Mouse (Mus musculus): ENCODE results near the gene Brd2. TPM values are rescaled to one million over a fixed set of nuclear protein-coding genes. Genes with fewer than 3 reads are reported as not detected.

The Brd2 gene
- polyA plus RNA-seq, 1 experiment from 2014 or later = 129 TPM

- Histone ChIP-seq H3K4me3 (replicated peaks) (no peak overlapping the region), H3K27ac (peak overlapping the region; percentile 59; the same call in 1 of the 2 replicates), H3K9me3 (0 out of 2 replicates have a peak, but pooled peaks cover 4% of the 10 kb centered on the region), H3K27me3 (no peaks in the 10 kb centered on the region), H3K4me1 (replicated peaks) (peaks cover 11% of the 10 kb centered on the region), H3K36me3 (peaks cover 66% of the 10 kb centered on the region), H3K4me2 (no peak overlapping the region), H3K9ac (replicated peaks) (no peak overlapping the region)
- 68% methylated on average over 3 of the region's 3 CpGs for WGBS
- ATAC-seq (ENCODE audit: insufficient number of reproducible peaks, insufficient read depth, low FRiP score, low TSS enrichment, low read depth) = no peak
These were observed 12.6 kb downstream of the Brd2 start for GRCm38 (mm10) chr17:34109806-34110195.

- 0 out of 2 replicates have a peak, but pooled peaks cover 5% of the 10 kb centered on the region for H3K9me3 ChIP-seq
- no peak overlapping the region for H3K4me2 ChIP-seq
- ATAC-seq (ENCODE audit: insufficient number of reproducible peaks, insufficient read depth, low FRiP score, low TSS enrichment, low read depth) = no peak
- H3K27ac ChIP-seq = peak overlapping the region; percentile 59; the same call in 1 of the 2 replicates
- H3K27me3 ChIP-seq = no peaks in the 10 kb centered on the region
- peaks cover 60% of the 10 kb centered on the region for H3K36me3 ChIP-seq
- 0 out of 2 replicates have a peak, but pooled peaks cover 5% of the 10 kb centered on the region for H3K4me1 ChIP-seq (replicated peaks)
- no peak overlapping the region for H3K4me3 ChIP-seq (replicated peaks)
- 81% methylated on average over 14 of the region's 14 CpGs for WGBS
- H3K9ac ChIP-seq (replicated peaks) = no peak overlapping the region
These were observed 13.2 kb downstream of the Brd2 start for GRCm38 (mm10) chr17:34109038-34109805.

- ATAC-seq (ENCODE audit: insufficient number of reproducible peaks, insufficient read depth, low FRiP score, low TSS enrichment, low read depth) = no peak
- Histone ChIP-seq H3K4me1 (replicated peaks) (0 out of 2 replicates have a peak, but pooled peaks cover 3% of the 10 kb centered on the region), H3K4me3 (replicated peaks) (no peak overlapping the region), H3K27me3 (no peaks in the 10 kb centered on the region), H3K9me3 (0 out of 2 replicates have a peak, but pooled peaks cover 5% of the 10 kb centered on the region), H3K27ac (no peak overlapping the region), H3K36me3 (peaks cover 52% of the 10 kb centered on the region), H3K9ac (replicated peaks) (no peak overlapping the region), H3K4me2 (no peak overlapping the region)
- WGBS = 84% methylated on average over 6 of the region's 6 CpGs
These were observed 14.0 kb downstream of the Brd2 start for GRCm38 (mm10) chr17:34108460-34108859.

GRCm38 (mm10) chr17:34107109-34107867, 15.1 kb downstream of the Brd2 start:
- no peaks in the 10 kb centered on the region for H3K27me3 ChIP-seq
- 0 out of 2 replicates have a peak, but pooled peaks cover 3% of the 10 kb centered on the region for H3K4me1 ChIP-seq (replicated peaks)
- H3K4me3 ChIP-seq (replicated peaks) = no peak overlapping the region
- no peak overlapping the region for H3K9ac ChIP-seq (replicated peaks)
- peaks cover 41% of the 10 kb centered on the region for H3K36me3 ChIP-seq
- ATAC-seq (ENCODE audit: insufficient number of reproducible peaks, insufficient read depth, low FRiP score, low TSS enrichment, low read depth) = no peak
- no peak overlapping the region for H3K4me2 ChIP-seq
- WGBS = 81% methylated on average over 7 of the region's 7 CpGs
- H3K27ac ChIP-seq = no peak overlapping the region
- H3K9me3 ChIP-seq = 0 out of 2 replicates have a peak, but pooled peaks cover 5% of the 10 kb centered on the region

- Histone ChIP-seq H3K9ac (replicated peaks) (no peak overlapping the region), H3K9me3 (0 out of 2 replicates have a peak, but pooled peaks cover 5% of the 10 kb centered on the region), H3K4me2 (no peak overlapping the region), H3K4me1 (replicated peaks) (0 out of 2 replicates have a peak, but pooled peaks cover 5% of the 10 kb centered on the region), H3K36me3 (peaks cover 33% of the 10 kb centered on the region), H3K27ac (no peak overlapping the region), H3K4me3 (replicated peaks) (no peak overlapping the region), H3K27me3 (no peaks in the 10 kb centered on the region)
- ATAC-seq (ENCODE audit: insufficient number of reproducible peaks, insufficient read depth, low FRiP score, low TSS enrichment, low read depth) = no peak
- WGBS = 86% methylated on average over 7 of the region's 7 CpGs
These were observed 15.9 kb downstream of the Brd2 start for GRCm38 (mm10) chr17:34106555-34106954.

- no peak for ATAC-seq (ENCODE audit: insufficient number of reproducible peaks, insufficient read depth, low FRiP score, low TSS enrichment, low read depth)
These were observed 17.6 kb downstream of the Brd2 start for GRCm38 (mm10) chr17:34104804-34105203.

GRCm38 (mm10) chr17:34102831-34103230, 19.6 kb downstream of the Brd2 start:
- H3K4me2 ChIP-seq = no peak overlapping the region
- no peak overlapping the region for H3K27ac ChIP-seq
- peaks cover 5% of the 10 kb centered on the region; the same call in 1 of the 2 replicates for H3K36me3 ChIP-seq
- no peak overlapping the region for H3K4me3 ChIP-seq (replicated peaks)
- peaks cover 22% of the 10 kb centered on the region for H3K4me1 ChIP-seq (replicated peaks)
- no peak for ATAC-seq (ENCODE audit: insufficient number of reproducible peaks, insufficient read depth, low FRiP score, low TSS enrichment, low read depth)
- H3K9ac ChIP-seq (replicated peaks) = no peak overlapping the region
- H3K27me3 ChIP-seq = 0 out of 2 replicates have a peak, but pooled peaks cover 7% of the 10 kb centered on the region
- WGBS = 79% methylated on average over 6 of the region's 6 CpGs
- 0 out of 2 replicates have a peak, but pooled peaks cover 5% of the 10 kb centered on the region for H3K9me3 ChIP-seq

More at GRCm38 (mm10) chr17:34104804-34105203, 17.6 kb downstream of the Brd2 start:
- H3K9ac ChIP-seq (replicated peaks) = no peak overlapping the region
- no peak overlapping the region for H3K4me3 ChIP-seq (replicated peaks)
- peaks cover 16% of the 10 kb centered on the region; the same call in 1 of the 2 replicates for H3K36me3 ChIP-seq
- no peak overlapping the region for H3K27ac ChIP-seq
- H3K4me2 ChIP-seq = no peak overlapping the region
- peaks cover 11% of the 10 kb centered on the region for H3K4me1 ChIP-seq (replicated peaks)
- 0 out of 2 replicates have a peak, but pooled peaks cover 5% of the 10 kb centered on the region for H3K9me3 ChIP-seq
- H3K27me3 ChIP-seq = 0 out of 2 replicates have a peak, but pooled peaks cover 7% of the 10 kb centered on the region
- 89% methylated on average over 9 of the region's 9 CpGs for WGBS

GRCm38 (mm10) chr17:34101604-34102032, 20.8 kb downstream of the Brd2 start:
- Histone ChIP-seq H3K9me3 (0 out of 2 replicates have a peak, but pooled peaks cover 5% of the 10 kb centered on the region), H3K9ac (replicated peaks) (no peak overlapping the region), H3K36me3 (no peaks in the 10 kb centered on the region), H3K4me3 (replicated peaks) (no peak overlapping the region), H3K27ac (no peak overlapping the region), H3K27me3 (peaks cover 7% of the 10 kb centered on the region; the same call in 1 of the 2 replicates), H3K4me2 (peak overlapping the region; percentile 32; the same call in 1 of the 2 replicates), H3K4me1 (replicated peaks) (peaks cover 22% of the 10 kb centered on the region)
- WGBS = 8% methylated on average over 12 of the region's 12 CpGs
- ATAC-seq (ENCODE audit: insufficient number of reproducible peaks, insufficient read depth, low FRiP score, low TSS enrichment, low read depth) = no peak; the same call in 1 of the 2 replicates

- Histone ChIP-seq H3K9me3 (0 out of 2 replicates have a peak, but pooled peaks cover 5% of the 10 kb centered on the region), H3K36me3 (no peaks in the 10 kb centered on the region), H3K4me1 (replicated peaks) (peaks cover 22% of the 10 kb centered on the region), H3K9ac (replicated peaks) (no peak overlapping the region), H3K27ac (no peak overlapping the region), H3K27me3 (peaks cover 7% of the 10 kb centered on the region; the same call in 1 of the 2 replicates), H3K4me3 (replicated peaks) (no peak overlapping the region), H3K4me2 (no peak overlapping the region)
- ATAC-seq (ENCODE audit: insufficient number of reproducible peaks, insufficient read depth, low FRiP score, low TSS enrichment, low read depth) = no peak
- WGBS = 36% methylated on average over 5 of the region's 5 CpGs
These were observed 21.2 kb downstream of the Brd2 start for GRCm38 (mm10) chr17:34101185-34101584.

GRCm38 (mm10) chr17:34099531-34099930, 22.9 kb downstream of the Brd2 start:
- ATAC-seq (ENCODE audit: insufficient number of reproducible peaks, insufficient read depth, low FRiP score, low TSS enrichment, low read depth) = no peak
- WGBS = 34% methylated on average over 5 of the region's 5 CpGs
- Histone ChIP-seq H3K4me1 (replicated peaks) (peaks cover 22% of the 10 kb centered on the region), H3K9me3 (no peaks in the 10 kb centered on the region), H3K36me3 (no peaks in the 10 kb centered on the region), H3K4me2 (no peak overlapping the region), H3K27ac (peak overlapping the region; percentile 29; the same call in 1 of the 2 replicates), H3K27me3 (peaks cover 7% of the 10 kb centered on the region; the same call in 1 of the 2 replicates), H3K4me3 (replicated peaks) (no peak overlapping the region), H3K9ac (replicated peaks) (no peak overlapping the region)
